Mouse (Mus musculus) hematopoietic multipotent progenitor cell, adult 10-12 weeks (in vitro differentiated cells): ENCODE measurements around the gene Uap1. TPM values are rescaled to one million over a fixed set of nuclear protein-coding genes. Genes with fewer than 3 reads are reported as not detected.

Experiments used
- polyA plus RNA-seq: library from polyadenylated mRNA; stranded (reverse); fragments of >175 nt; gene quantifications from 2 replicates; pipeline ENCODE4 v1.2.3, GENCODE M21; 2012; ENCODE audit warnings: low replicate concordance

Gene Uap1
- 6.5 and 10.8 TPM in 2 replicates for polyA plus RNA-seq

DNA sequence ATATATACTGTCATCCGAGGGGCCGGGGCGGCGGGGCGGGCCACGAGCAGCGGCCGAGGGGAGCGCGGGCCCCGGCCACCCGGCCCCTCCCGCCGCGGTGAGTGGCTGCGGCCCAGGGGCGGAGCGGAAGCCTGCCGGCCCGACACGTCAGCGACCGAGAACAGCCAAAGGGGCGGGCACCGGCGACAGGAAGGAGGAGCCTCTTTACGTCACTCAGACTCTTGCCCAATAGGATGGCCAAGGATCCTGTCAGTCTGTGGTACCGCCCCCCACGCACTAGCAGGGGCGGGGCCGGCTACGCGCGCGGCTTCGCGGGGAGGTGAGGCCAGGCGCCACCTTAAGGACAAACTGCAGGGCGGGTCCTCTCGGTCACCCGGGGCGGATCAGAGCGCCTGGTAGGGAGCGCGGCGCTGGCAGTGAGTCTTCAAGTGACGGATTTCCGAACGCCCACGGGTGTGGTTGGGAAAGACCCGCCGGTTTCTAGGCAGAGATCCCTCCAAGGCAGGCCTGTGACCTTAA, at the start of gene Uap1:
Gene Uap1, minus strand, starts transcription at position 144 of the 519 bp plus-strand sequence.

DNA sequence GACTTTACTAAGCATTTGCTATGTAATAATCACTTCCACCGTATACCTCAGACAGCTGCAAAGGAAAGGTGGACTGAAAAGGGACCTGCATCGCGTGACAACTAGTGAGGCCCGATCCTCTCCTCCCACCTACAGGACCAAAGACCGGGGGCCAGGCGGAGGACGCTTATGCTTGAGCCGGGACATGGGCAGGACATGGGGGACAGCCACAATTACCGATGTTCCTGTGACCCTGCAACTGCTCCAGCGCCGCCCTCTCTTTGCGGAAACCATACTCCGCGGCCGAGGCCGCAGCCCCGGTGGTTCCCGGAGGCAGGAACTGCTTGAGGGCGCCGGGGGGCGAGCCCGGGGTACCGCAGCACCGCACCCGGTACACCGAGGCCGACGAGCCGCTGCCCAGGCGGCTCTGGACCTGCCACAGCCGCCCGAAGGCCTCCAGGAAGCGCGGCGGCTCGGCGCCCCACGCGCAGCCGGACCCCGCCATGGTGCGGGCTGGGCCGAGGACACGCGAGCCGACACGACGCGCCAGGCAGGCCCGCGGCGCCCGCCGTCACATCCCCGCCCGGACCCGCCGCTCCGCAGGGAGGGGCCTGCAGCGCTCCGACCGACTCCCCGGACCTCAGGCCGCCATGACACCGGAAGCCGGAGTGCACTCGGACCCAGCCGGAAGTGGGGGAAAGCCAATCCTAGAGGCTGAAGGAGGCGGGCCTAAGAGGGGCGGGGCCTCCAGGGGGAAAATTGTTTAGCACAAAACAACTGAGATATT, 40.2 kb upstream of the Uap1 start, which contains the start of gene Uhmk1:
Gene Uhmk1, minus strand, starts transcription at position 641 of the 766 bp plus-strand sequence.

DNA sequence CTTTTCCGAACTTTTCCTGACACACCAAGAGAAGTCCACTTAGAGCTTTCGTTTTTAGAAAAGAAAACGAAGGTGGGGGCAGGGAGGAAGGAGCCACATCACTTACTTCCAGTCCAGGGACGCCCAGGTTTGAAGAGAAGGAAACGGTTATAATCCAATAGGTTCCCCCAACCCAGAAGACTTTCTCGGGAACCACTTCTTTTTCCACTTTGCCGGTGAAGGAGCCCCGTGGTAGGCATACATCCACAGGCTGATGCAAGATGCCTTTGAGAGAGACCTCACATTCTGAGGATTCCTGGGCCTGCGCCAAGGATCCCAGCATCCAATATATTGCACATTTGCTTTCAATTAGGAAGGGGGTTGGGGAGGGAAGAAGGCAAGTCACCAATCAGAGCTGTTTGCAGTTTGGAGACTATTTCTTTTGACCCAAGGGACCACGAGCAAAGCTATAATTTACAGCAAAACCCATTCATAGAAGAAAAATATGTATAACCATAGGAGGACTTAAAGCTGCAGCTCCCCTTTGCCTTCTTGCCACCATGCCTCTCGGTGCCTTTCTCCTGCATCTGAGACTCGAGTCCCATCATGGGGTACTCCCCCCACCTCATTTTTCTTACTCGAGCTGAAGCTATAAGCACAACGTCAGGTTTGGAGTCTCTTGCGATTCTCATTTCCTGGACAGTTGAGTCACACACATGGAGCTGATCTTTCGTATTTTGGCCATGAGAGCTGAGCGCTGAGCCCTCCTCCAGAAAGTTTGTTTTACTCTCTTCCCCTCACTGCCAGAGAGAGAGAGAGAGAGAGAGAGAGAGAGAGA, 64.0 kb downstream of the Uap1 start, which contains the start of gene Ddr2:
Gene Ddr2, minus strand, starts transcription at position 247 of the 817 bp plus-strand sequence.

Other genes starting within 250 kb of the Uap1 start
- not detected in 2 replicates for gene Ccdc190, start 246.3 kb downstream of the Uap1 start, polyA plus RNA-seq
- 0.73 and 0.95 TPM in 2 replicates for gene Hsd17b7, start 205.7 kb downstream of the Uap1 start, polyA plus RNA-seq
- gene Ddr2, start 64.2 kb downstream of the Uap1 start, polyA plus RNA-seq: not detected in 2 replicates
- 6.0 TPM in 2 replicates for gene Uhmk1, start 40.4 kb upstream of the Uap1 start, polyA plus RNA-seq
- gene Sh2d1b2, start 57.8 kb upstream of the Uap1 start, polyA plus RNA-seq: not detected in 2 replicates
- gene Sh2d1b1, start 102.4 kb upstream of the Uap1 start, polyA plus RNA-seq: 1.4 and 1.6 TPM in 2 replicates
- gene Gm7694, start 131.4 kb upstream of the Uap1 start, polyA plus RNA-seq: 1.8 and 2.0 TPM in 2 replicates
- not detected in 2 replicates for gene Spata46, start 133.8 kb upstream of the Uap1 start, polyA plus RNA-seq